Mouse (Mus musculus) limb, embryonic 13.5 days (tissue): ENCODE measurements at regions not wholly inside any gene's neighbourhood (a gene's known extent, or its start where the extent isn't known, plus 50 kb on each side); places are given as distances from the start of the nearest gene placed in this dataset.

Source experiments
- ATAC-seq: fragments of 200-750 bp; cut with Nextera tagmentation; 2 replicates; pipeline ENCODE4 v1.8.0; 2017; ENCODE audit warnings: low read depth, moderate number of reproducible peaks, moderate TSS enrichment; ENCODE audit not compliant: low FRiP score
- H3K27ac ChIP-seq: fragments of 300-500 bp; sonication (generic); 2 replicates; pipeline ENCODE4 v1.5.1; 2015; ENCODE audit warnings: inconsistent platforms, mild to moderate bottlenecking, moderate library complexity
- H3K27me3 ChIP-seq: fragments of 300-500 bp; sonication (generic); 2 replicates; pipeline ENCODE4 v1.6.1; 2015; ENCODE audit warnings: mild to moderate bottlenecking, inconsistent platforms
- H3K36me3 ChIP-seq: fragments of 300-500 bp; sonication (generic); 2 replicates; pipeline ENCODE4 v1.6.1; 2015; ENCODE audit warnings: inconsistent platforms, mild to moderate bottlenecking, moderate library complexity
- H3K4me1 ChIP-seq: fragments of 300-500 bp; sonication (generic); 2 replicates; pipeline ENCODE4 v1.6.1; 2015; ENCODE audit warnings: inconsistent platforms
- H3K4me2 ChIP-seq: fragments of 300-500 bp; sonication (generic); replicated peaks from 2 replicates; pipeline ENCODE4 v1.6.1; 2015; ENCODE audit warnings: inconsistent platforms, mild to moderate bottlenecking, moderate library complexity
- H3K4me3 ChIP-seq: fragments of 300-500 bp; sonication (generic); 2 replicates; pipeline ENCODE4 v1.5.1; 2015; ENCODE audit warnings: moderate library complexity, mild to moderate bottlenecking, inconsistent platforms
- H3K9ac ChIP-seq: fragments of 300-500 bp; sonication (generic); 2 replicates; pipeline ENCODE4 v1.6.1; 2015; ENCODE audit warnings: mild to moderate bottlenecking, inconsistent platforms
- H3K9me3 ChIP-seq: fragments of 300-500 bp; sonication (generic); 2 replicates; pipeline ENCODE4 v1.6.1; 2016; ENCODE audit warnings: inconsistent platforms
- WGBS: fragments of 180-500 bp; shearing (Covaris S2); methylation state at CpG from one replicate; pipeline ENCODE4 v1.1.7; 2015; 5-methylcytosine and 5-hydroxymethylcytosine counted together

- no peak for ATAC-seq
- no peak overlapping the region for H3K4me2 ChIP-seq
- no peak overlapping the region for H3K4me3 ChIP-seq
- H3K27me3 ChIP-seq: no peaks in the 10 kb centered on the region
- no peak overlapping the region for H3K9ac ChIP-seq
- H3K36me3 ChIP-seq: no peaks in the 10 kb centered on the region
- no peaks in the 10 kb centered on the region for H3K4me1 ChIP-seq
- H3K27ac ChIP-seq: no peak overlapping the region
- WGBS: 74% methylated on average over 10 of the region's 10 CpGs
- no peaks in the 10 kb centered on the region for H3K9me3 ChIP-seq
These were observed 54.3 kb upstream of the Nrbf2 start for GRCm38 (mm10) chr10:67339371-67339929.

- Histone ChIP-seq H3K4me3 (no peak overlapping the region), H3K27me3 (no peaks in the 10 kb centered on the region), H3K4me2 (no peak overlapping the region), H3K9ac (no peak overlapping the region), H3K36me3 (no peaks in the 10 kb centered on the region), H3K9me3 (no peaks in the 10 kb centered on the region), H3K4me1 (no peaks in the 10 kb centered on the region), H3K27ac (no peak overlapping the region)
- ATAC-seq: no peak
- WGBS: 84% methylated on average over 4 of the region's 4 CpGs
These were observed 59.6 kb upstream of the Nrbf2 start for GRCm38 (mm10) chr10:67344722-67345121.

GRCm38 (mm10) chr10:67350956-67351355, 65.9 kb upstream of the Nrbf2 start:
- H3K27ac ChIP-seq: no peak overlapping the region
- 53% methylated on average over 2 of the region's 2 CpGs for WGBS
- no peak overlapping the region for H3K4me3 ChIP-seq
- no peak overlapping the region for H3K4me2 ChIP-seq
- H3K36me3 ChIP-seq: no peaks in the 10 kb centered on the region
- no peak overlapping the region for H3K9ac ChIP-seq
- no peaks in the 10 kb centered on the region for H3K27me3 ChIP-seq
- no peaks in the 10 kb centered on the region for H3K4me1 ChIP-seq
- no peak for ATAC-seq
- no peaks in the 10 kb centered on the region for H3K9me3 ChIP-seq

GRCm38 (mm10) chr10:67360793-67361192, 75.7 kb upstream of the Nrbf2 start:
- 78% methylated on average over 8 of the region's 8 CpGs for WGBS
- no peaks in the 10 kb centered on the region for H3K9me3 ChIP-seq
- no peak overlapping the region for H3K9ac ChIP-seq
- H3K27ac ChIP-seq: no peak overlapping the region
- no peak for ATAC-seq
- no peaks in the 10 kb centered on the region for H3K4me1 ChIP-seq
- no peak overlapping the region for H3K4me3 ChIP-seq
- H3K36me3 ChIP-seq: no peaks in the 10 kb centered on the region
- no peak overlapping the region for H3K4me2 ChIP-seq
- no peaks in the 10 kb centered on the region for H3K27me3 ChIP-seq

- Histone ChIP-seq H3K4me3 (no peak overlapping the region), H3K36me3 (no peaks in the 10 kb centered on the region), H3K9ac (no peak overlapping the region), H3K9me3 (no peaks in the 10 kb centered on the region), H3K27ac (no peak overlapping the region), H3K27me3 (no peaks in the 10 kb centered on the region), H3K4me2 (no peak overlapping the region), H3K4me1 (no peaks in the 10 kb centered on the region)
- ATAC-seq: no peak
- WGBS: 93% methylated on average over 4 of the region's 4 CpGs
These were observed 76.2 kb upstream of the Nrbf2 start for GRCm38 (mm10) chr10:67361281-67361680.

- ATAC-seq: no peak
- WGBS: 86% methylated on average over 3 of the region's 3 CpGs
- H3K9me3 ChIP-seq: no peaks in the 10 kb centered on the region
- no peaks in the 10 kb centered on the region for H3K4me1 ChIP-seq
- no peak overlapping the region for H3K9ac ChIP-seq
- H3K27me3 ChIP-seq: no peaks in the 10 kb centered on the region
- no peak overlapping the region for H3K4me3 ChIP-seq
- no peak overlapping the region for H3K27ac ChIP-seq
- no peak overlapping the region for H3K4me2 ChIP-seq
- no peaks in the 10 kb centered on the region for H3K36me3 ChIP-seq
These were observed 79.5 kb upstream of the Nrbf2 start for GRCm38 (mm10) chr10:67364595-67364994.

- WGBS: 94% methylated on average over 7 of the region's 7 CpGs
- no peak overlapping the region for H3K4me3 ChIP-seq
- ATAC-seq: no peak
- no peak overlapping the region for H3K4me2 ChIP-seq
- H3K4me1 ChIP-seq: no peaks in the 10 kb centered on the region
- no peak overlapping the region for H3K9ac ChIP-seq
- no peaks in the 10 kb centered on the region for H3K27me3 ChIP-seq
- H3K36me3 ChIP-seq: no peaks in the 10 kb centered on the region
- no peaks in the 10 kb centered on the region for H3K9me3 ChIP-seq
- H3K27ac ChIP-seq: no peak overlapping the region
These were observed 80.1 kb upstream of the Nrbf2 start for GRCm38 (mm10) chr10:67365158-67365557.

GRCm38 (mm10) chr10:67372569-67373161, 87.6 kb upstream of the Nrbf2 start:
- H3K9ac ChIP-seq: no peak overlapping the region; the same call in 1 of the 2 replicates
- ATAC-seq: no peak
- H3K27ac ChIP-seq: no peak overlapping the region
- H3K36me3 ChIP-seq: no peaks in the 10 kb centered on the region
- 19% methylated on average over 13 of the region's 13 CpGs for WGBS
- no peaks in the 10 kb centered on the region for H3K27me3 ChIP-seq
- H3K4me2 ChIP-seq: no peak overlapping the region
- no peaks in the 10 kb centered on the region for H3K9me3 ChIP-seq
- peaks cover 13% of the 10 kb centered on the region for H3K4me1 ChIP-seq
- no peak overlapping the region for H3K4me3 ChIP-seq

GRCm38 (mm10) chr10:67376638-67377037, 91.5 kb upstream of the Nrbf2 start:
- H3K4me2 ChIP-seq: no peak overlapping the region
- peaks cover 22% of the 10 kb centered on the region for H3K4me1 ChIP-seq
- H3K36me3 ChIP-seq: no peaks in the 10 kb centered on the region
- H3K9me3 ChIP-seq: no peaks in the 10 kb centered on the region
- no peaks in the 10 kb centered on the region for H3K27me3 ChIP-seq
- 66% methylated on average over 5 of the region's 5 CpGs for WGBS
- no peak overlapping the region for H3K9ac ChIP-seq
- H3K27ac ChIP-seq: no peak overlapping the region
- no peak for ATAC-seq
- H3K4me3 ChIP-seq: no peak overlapping the region

GRCm38 (mm10) chr10:67377643-67378223, 92.6 kb upstream of the Nrbf2 start:
- 0 out of 2 replicates have a peak, but pooled peaks have one; percentile 40 for ATAC-seq

GRCm38 (mm10) chr10:67380174-67380573, 95.1 kb upstream of the Nrbf2 start:
- no peaks in the 10 kb centered on the region for H3K9me3 ChIP-seq
- WGBS: 91% methylated on average over 5 of the region's 5 CpGs
- H3K9ac ChIP-seq: no peak overlapping the region
- H3K4me3 ChIP-seq: no peak overlapping the region
- no peak for ATAC-seq
- H3K27me3 ChIP-seq: no peaks in the 10 kb centered on the region
- H3K4me1 ChIP-seq: peaks cover 18% of the 10 kb centered on the region
- H3K27ac ChIP-seq: no peak overlapping the region
- no peak overlapping the region for H3K4me2 ChIP-seq
- H3K36me3 ChIP-seq: no peaks in the 10 kb centered on the region

More at GRCm38 (mm10) chr10:67377643-67378223, 92.6 kb upstream of the Nrbf2 start:
- 17% methylated on average over 17 of the region's 17 CpGs for WGBS
- Histone ChIP-seq H3K27ac (peak overlapping the region; percentile 40; the same call in 1 of the 2 replicates), H3K27me3 (no peaks in the 10 kb centered on the region), H3K36me3 (no peaks in the 10 kb centered on the region), H3K4me3 (peak overlapping the region; percentile 11), H3K9me3 (no peaks in the 10 kb centered on the region), H3K4me2 (peak overlapping the region; percentile 54), H3K4me1 (peaks cover 18% of the 10 kb centered on the region), H3K9ac (no peak overlapping the region; the same call in 1 of the 2 replicates)

- no peak for ATAC-seq
- Histone ChIP-seq H3K4me2 (no peak overlapping the region), H3K4me3 (no peak overlapping the region), H3K9me3 (no peaks in the 10 kb centered on the region), H3K36me3 (no peaks in the 10 kb centered on the region), H3K27me3 (no peaks in the 10 kb centered on the region), H3K4me1 (0 out of 2 replicates have a peak, but pooled peaks cover 2% of the 10 kb centered on the region), H3K9ac (no peak overlapping the region), H3K27ac (no peak overlapping the region)
- 83% methylated on average over 4 of the region's 4 CpGs for WGBS
These were observed 98.2 kb upstream of the Nrbf2 start for GRCm38 (mm10) chr10:67383352-67383751.
